Mouse (Mus musculus) embryonic facial prominence, embryonic 11.5 days (tissue): ENCODE measurements around the gene Mettl24. TPM values are rescaled to one million over a fixed set of nuclear protein-coding genes. Genes with fewer than 3 reads are reported as not detected.
"Not testable (repeated sequence)": the region's sequence is repeated elsewhere in the genome, so short reads cannot be mapped to it uniquely, and the experiment has no call there.

Source experiments
- ATAC-seq: fragments of 200-750 bp; cut with Nextera tagmentation; replicated peaks from 2 replicates; pipeline ENCODE4 v1.8.0; 2017; ENCODE audit warnings: low read depth; ENCODE audit not compliant: insufficient number of reproducible peaks, low FRiP score, low TSS enrichment
- DNase-seq: peaks from one replicate; pipeline ENCODE4 v3.0.0-alpha.2; 2015; ENCODE audit warnings: low spot score
- H3K27ac ChIP-seq: fragments of 300-500 bp; sonication (generic); replicated peaks from 2 replicates; pipeline ENCODE4 v1.5.1; 2014; ENCODE audit warnings: mild to moderate bottlenecking, low read depth, low read length, control low read depth
- H3K27me3 ChIP-seq: fragments of 300-500 bp; sonication (generic); 2 replicates; pipeline ENCODE4 v1.6.1; 2014; ENCODE audit warnings: mild to moderate bottlenecking, low read length, moderate library complexity, mixed read lengths; ENCODE audit not compliant: control insufficient read depth, insufficient read depth
- H3K36me3 ChIP-seq: fragments of 300-500 bp; sonication (generic); replicated peaks from 2 replicates; pipeline ENCODE4 v1.6.1; 2014; ENCODE audit warnings: low read depth, mild to moderate bottlenecking, low read length, moderate library complexity, mixed read lengths; ENCODE audit not compliant: control insufficient read depth, insufficient read depth
- H3K4me1 ChIP-seq: fragments of 300-500 bp; sonication (generic); 2 replicates; pipeline ENCODE4 v1.6.1; 2014; ENCODE audit warnings: low read length, mixed read lengths; ENCODE audit not compliant: control insufficient read depth, insufficient read depth
- H3K4me2 ChIP-seq: fragments of 300-500 bp; sonication (generic); 2 replicates; pipeline ENCODE4 v1.6.1; 2014; ENCODE audit warnings: low read depth, mild to moderate bottlenecking, control low read depth, low read length, moderate library complexity
- H3K4me3 ChIP-seq: fragments of 300-500 bp; sonication (generic); 2 replicates; pipeline ENCODE4 v1.5.1; 2014; ENCODE audit warnings: low read depth, low read length, control low read depth
- H3K9ac ChIP-seq: fragments of 300-500 bp; sonication (generic); replicated peaks from 2 replicates; pipeline ENCODE4 v1.6.1; 2014; ENCODE audit warnings: mild to moderate bottlenecking, control low read depth, low read length
- H3K9me3 ChIP-seq: fragments of 300-500 bp; sonication (generic); replicated peaks from 2 replicates; pipeline ENCODE4 v1.6.1; 2016; ENCODE audit warnings: mild to moderate bottlenecking, low read length, inconsistent platforms, mixed read lengths; ENCODE audit not compliant: control insufficient read depth
- WGBS: fragments of 180-500 bp; shearing (Covaris S2); extraction: QIAGEN DNeasy Blood & Tissue Kit; methylation state at CpG from one replicate; pipeline ENCODE4 v1.1.7; 2014; 5-methylcytosine and 5-hydroxymethylcytosine counted together
- polyA plus RNA-seq: library from polyadenylated mRNA; unstranded; fragments of >200 nt; fragmentation: Nextera tagmentation; extraction: Ambion mirVana; gene quantifications from 2 replicates; pipeline ENCODE4 v1.2.1, GENCODE M21; 2014

Gene Mettl24
- polyA plus RNA-seq, 1 experiment from 2014 or later = 0.98 TPM

DNA sequence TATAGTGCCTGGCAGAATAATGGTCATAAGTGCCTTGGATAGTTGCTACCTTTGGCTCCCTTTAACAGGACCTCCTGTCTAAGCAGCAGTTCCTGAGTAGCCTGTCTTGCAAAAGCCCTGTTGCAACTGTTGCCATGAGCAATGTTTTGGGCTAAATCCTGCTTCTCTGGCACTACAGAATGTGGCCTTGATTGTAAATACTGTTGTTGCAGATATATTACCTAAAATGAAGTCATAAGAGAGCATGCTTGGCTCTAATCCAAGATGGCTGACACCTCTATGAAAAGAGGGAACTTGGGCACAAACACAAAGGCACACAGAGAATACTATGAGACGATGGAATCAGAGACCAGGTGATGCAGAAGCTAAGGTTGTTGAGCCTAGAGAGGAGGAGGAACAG is 122.1 kb downstream of the Mettl24 start:
- no peak for DNase-seq
- no peak for ATAC-seq

DNA sequence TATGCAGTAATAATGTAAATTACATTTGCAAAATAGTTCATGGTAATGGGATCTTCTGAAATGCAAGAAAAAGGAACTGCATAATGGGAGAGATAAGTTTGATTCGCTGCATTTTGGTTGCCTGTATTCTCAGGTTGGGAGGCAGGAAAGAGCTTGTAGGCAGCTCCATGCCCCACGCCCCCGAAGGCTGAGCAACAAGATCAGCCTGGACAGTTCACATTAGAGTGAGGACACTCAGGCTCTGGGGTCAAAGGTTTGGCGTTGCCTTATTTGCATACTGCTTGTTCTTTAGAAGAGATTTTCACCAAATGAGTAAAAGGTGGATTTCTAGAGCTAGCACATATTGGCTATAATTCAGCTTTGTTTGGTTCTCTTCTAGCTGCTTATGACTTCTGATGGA is 123.1 kb downstream of the Mettl24 start:
- no peak for DNase-seq

More for the DNA sequence above, 122.1 kb downstream of the Mettl24 start:
- Histone ChIP-seq H3K27ac (no peak overlapping the region), H3K27me3 (no peaks in the 10 kb centered on the region), H3K4me1 (no peaks in the 10 kb centered on the region), H3K9ac (no peak overlapping the region), H3K4me3 (no peak overlapping the region), H3K36me3 (no peaks in the 10 kb centered on the region), H3K9me3 (no peaks in the 10 kb centered on the region), H3K4me2 (no peak overlapping the region)
- WGBS = 79% methylated on average over 1 of the region's 1 CpGs

GRCm38 (mm10) chr10:40809411-40809910 is 126.4 kb downstream of the Mettl24 start:
- WGBS = 28% methylated on average over 5 of the region's 5 CpGs
- H3K9ac ChIP-seq, H3K4me2 ChIP-seq, H3K36me3 ChIP-seq, DNase-seq, ATAC-seq, H3K27ac ChIP-seq, H3K4me1 ChIP-seq, H3K27me3 ChIP-seq, H3K9me3 ChIP-seq, H3K4me3 ChIP-seq: not testable (repeated sequence)

More for the DNA sequence above, 123.1 kb downstream of the Mettl24 start:
- no peaks in the 10 kb centered on the region for H3K36me3 ChIP-seq
- 91% methylated on average over 4 of the region's 4 CpGs for WGBS
- no peak overlapping the region for H3K4me2 ChIP-seq
- no peaks in the 10 kb centered on the region for H3K9me3 ChIP-seq
- H3K27ac ChIP-seq = no peak overlapping the region
- no peak overlapping the region for H3K4me3 ChIP-seq
- no peak for ATAC-seq
- no peaks in the 10 kb centered on the region for H3K4me1 ChIP-seq
- no peak overlapping the region for H3K9ac ChIP-seq
- H3K27me3 ChIP-seq = no peaks in the 10 kb centered on the region

DNA sequence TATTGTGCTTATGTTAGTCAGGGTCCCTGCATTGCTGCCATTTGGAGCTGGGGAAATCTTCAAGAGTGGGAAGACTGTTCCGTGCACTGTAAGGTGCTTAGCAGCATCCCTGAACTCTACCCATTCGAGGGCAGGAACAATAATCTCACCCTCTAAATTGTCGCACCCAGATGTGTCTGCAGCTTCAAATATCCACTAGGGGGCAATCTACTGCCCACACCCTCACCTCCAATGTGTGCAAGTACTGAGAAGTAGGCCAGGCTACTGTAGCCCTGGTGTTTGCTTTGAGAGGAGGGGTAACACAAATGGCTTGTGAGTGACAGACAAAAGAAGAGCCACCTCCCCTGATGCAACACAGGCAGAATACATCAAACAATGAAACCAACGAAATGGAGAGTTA is 130.5 kb downstream of the Mettl24 start:
- Histone ChIP-seq H3K27me3 (no peaks in the 10 kb centered on the region), H3K27ac (no peak overlapping the region), H3K4me3 (no peak overlapping the region), H3K9ac (no peak overlapping the region), H3K4me2 (no peak overlapping the region), H3K9me3 (no peaks in the 10 kb centered on the region), H3K4me1 (no peaks in the 10 kb centered on the region), H3K36me3 (no peaks in the 10 kb centered on the region; the same call in 1 of the 2 replicates)
- WGBS = 60% methylated on average over 4 of the region's 4 CpGs
- ATAC-seq (no peak), DNase-seq (peak; percentile 7)

- ATAC-seq = no peak
- H3K27ac ChIP-seq = no peak overlapping the region
Observed at GRCm38 (mm10) chr10:40816471-40816870, 133.4 kb downstream of the Mettl24 start.

DNA sequence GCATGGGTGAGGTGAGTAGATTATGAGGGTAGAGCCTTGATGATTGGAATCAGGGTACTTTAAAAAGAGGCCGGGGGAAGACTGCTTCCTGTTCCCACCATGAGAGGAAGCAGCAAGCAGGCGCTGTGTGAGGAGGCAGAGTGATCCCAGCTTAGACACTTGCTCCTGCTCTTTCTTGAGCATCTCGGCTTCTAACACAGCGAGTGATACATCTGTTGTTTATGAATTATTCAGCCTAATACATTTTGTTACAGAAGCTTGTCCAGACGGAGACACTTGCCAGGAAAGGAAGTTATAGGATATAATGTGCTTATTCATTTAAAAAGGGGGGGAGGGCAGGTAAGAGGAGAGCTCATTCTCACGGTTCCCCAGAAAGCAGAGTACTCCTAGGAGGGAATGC is 142.9 kb downstream of the Mettl24 start:
- DNase-seq (no peak), ATAC-seq (no peak)
- no peak overlapping the region for H3K4me3 ChIP-seq
- no peak overlapping the region for H3K4me2 ChIP-seq
- H3K27me3 ChIP-seq = no peaks in the 10 kb centered on the region
- no peak overlapping the region for H3K9ac ChIP-seq
- H3K27ac ChIP-seq = no peak overlapping the region
- H3K9me3 ChIP-seq = no peaks in the 10 kb centered on the region
- no peaks in the 10 kb centered on the region for H3K4me1 ChIP-seq
- no peaks in the 10 kb centered on the region for H3K36me3 ChIP-seq
- 68% methylated on average over 6 of the region's 6 CpGs for WGBS

More at GRCm38 (mm10) chr10:40816471-40816870, 133.4 kb downstream of the Mettl24 start:
- Histone ChIP-seq H3K27me3 (no peaks in the 10 kb centered on the region), H3K4me1 (no peaks in the 10 kb centered on the region), H3K4me2 (no peak overlapping the region), H3K9ac (no peak overlapping the region), H3K36me3 (no peaks in the 10 kb centered on the region; the same call in 1 of the 2 replicates), H3K4me3 (no peak overlapping the region), H3K9me3 (no peaks in the 10 kb centered on the region)
- WGBS = 56% methylated on average over 6 of the region's 6 CpGs
- no peak for DNase-seq

GRCm38 (mm10) chr10:40827706-40828105 is 144.6 kb downstream of the Mettl24 start:
- H3K36me3 ChIP-seq = no peaks in the 10 kb centered on the region
- H3K27me3 ChIP-seq = no peaks in the 10 kb centered on the region
- 94% methylated on average over 4 of the region's 4 CpGs for WGBS
- H3K4me1 ChIP-seq = no peaks in the 10 kb centered on the region
- DNase-seq = no peak
- no peak overlapping the region for H3K4me2 ChIP-seq
- no peak overlapping the region for H3K9ac ChIP-seq
- ATAC-seq = no peak
- H3K27ac ChIP-seq = no peak overlapping the region
- H3K9me3 ChIP-seq = no peaks in the 10 kb centered on the region
- no peak overlapping the region for H3K4me3 ChIP-seq

- no peak for DNase-seq
- H3K36me3 ChIP-seq = peaks cover 4% of the 10 kb centered on the region
- WGBS = 89% methylated on average over 3 of the region's 3 CpGs
Observed at GRCm38 (mm10) chr10:40830312-40830711, 147.2 kb downstream of the Mettl24 start.

More at GRCm38 (mm10) chr10:40830312-40830711, 147.2 kb downstream of the Mettl24 start:
- no peak overlapping the region for H3K4me2 ChIP-seq
- H3K27ac ChIP-seq = no peak overlapping the region
- no peaks in the 10 kb centered on the region for H3K4me1 ChIP-seq
- no peaks in the 10 kb centered on the region for H3K27me3 ChIP-seq
- no peaks in the 10 kb centered on the region for H3K9me3 ChIP-seq
- ATAC-seq = no peak
- H3K9ac ChIP-seq = no peak overlapping the region
- no peak overlapping the region for H3K4me3 ChIP-seq
